In genomic region chr14:45321622-45322021, GRCm38 (mm10) we compare ENCODE assay signal across 2 mouse cellular contexts.
TF ChIP-seq lines count a peak whose summit lies in the region.

No protein-coding gene starts in this region.

TF ChIP-seq in CH12.LX, 34 proteins besides CTCF, POLR2A, EP300 and RAD21:
- no peak for TF ChIP-seq MEF2A (IDR thresholded peaks at IDR 0.05; ENCODE audit: borderline replicate concordance, low read depth, low read length)

TF ChIP-seq in MEL, 35 proteins besides CTCF, POLR2A, EP300 and RAD21:
- TF ChIP-seq TBP (IDR thresholded peaks at IDR 0.05; ENCODE audit: low read depth, low read length) (peak; percentile 58; the same call in 1 of the 2 replicates), ETS1 (IDR thresholded peaks at IDR 0.05; ENCODE audit: low read depth, low read length) (peak; percentile 100), USF1 (IDR thresholded peaks at IDR 0.05; ENCODE audit: low read depth, low read length) (peak; percentile 78), GATA1 (IDR thresholded peaks at IDR 0.05; ENCODE audit: low read depth, low read length) (peak; percentile 98), HCFC1 (IDR thresholded peaks at IDR 0.05; ENCODE audit: low read depth, low read length) (0 out of 2 replicates have a peak, but pooled peaks have one; percentile 35), ZKSCAN1 (IDR thresholded peaks at IDR 0.05; ENCODE audit: low read depth, low read length) (no peak), POLR2AphosphoS5 (IDR thresholded peaks at IDR 0.05; ENCODE audit: borderline replicate concordance, low read depth, low read length) (no peak), GABPA (IDR thresholded peaks at IDR 0.05; ENCODE audit: low read depth, low read length) (peak; percentile 98), UBTF (IDR thresholded peaks at IDR 0.05; ENCODE audit: borderline replicate concordance, insufficient read depth, low read depth, low read length) (no peak), SIN3A (IDR thresholded peaks at IDR 0.05; ENCODE audit: low read length) (peak; percentile 98), TCF12 (IDR thresholded peaks at IDR 0.05; ENCODE audit: low read depth, low read length) (peak; percentile 90), MXI1 (IDR thresholded peaks at IDR 0.05; ENCODE audit: low read depth, low read length) (peak; percentile 64; the same call in 1 of the 2 replicates), MAFK (IDR thresholded peaks at IDR 0.05; ENCODE audit: borderline replicate concordance, low read depth, low read length) (peak; percentile 92), TAL1 (IDR thresholded peaks at IDR 0.05; ENCODE audit: low read length) (peak; percentile 62)
